Mouse (Mus musculus) intestine, embryonic 16.5 days (tissue): ENCODE results near the gene Rhox2e. TPM values are rescaled to one million over a fixed set of nuclear protein-coding genes. Genes with fewer than 3 reads are reported as not detected.
"Not testable (repeated sequence)": the region's sequence is repeated elsewhere in the genome, so short reads cannot be mapped to it uniquely, and the experiment has no call there.

Experiments
- ATAC-seq: fragments of 200-750 bp; cut with Nextera tagmentation; 2 replicates; pipeline ENCODE4 v1.8.0; 2017; ENCODE audit warnings: moderate TSS enrichment, moderate library complexity
- H3K27ac ChIP-seq: fragments of 300-500 bp; sonication (generic); 2 replicates; pipeline ENCODE4 v1.5.1; 2014; ENCODE audit warnings: mild to moderate bottlenecking, low read length
- H3K27me3 ChIP-seq: fragments of 300-500 bp; sonication (generic); replicated peaks from 2 replicates; pipeline ENCODE4 v1.6.1; 2014; ENCODE audit warnings: low read length, control low read depth, mixed read lengths; ENCODE audit not compliant: control insufficient read depth, insufficient read depth
- H3K36me3 ChIP-seq: fragments of 300-500 bp; sonication (generic); 2 replicates; pipeline ENCODE4 v1.6.1; 2014; ENCODE audit warnings: low read length, control low read depth; ENCODE audit not compliant: control insufficient read depth, insufficient read depth
- H3K4me1 ChIP-seq: fragments of 300-500 bp; sonication (generic); 2 replicates; pipeline ENCODE4 v1.6.1; 2014; ENCODE audit warnings: low read length, control low read depth, mixed read lengths; ENCODE audit not compliant: control insufficient read depth, insufficient read depth
- H3K4me2 ChIP-seq: fragments of 300-500 bp; sonication (generic); 2 replicates; pipeline ENCODE4 v1.6.1; 2014; ENCODE audit warnings: low read depth, low read length, control low read depth
- H3K4me3 ChIP-seq: fragments of 300-500 bp; sonication (generic); 2 replicates; pipeline ENCODE4 v1.5.1; 2014; ENCODE audit warnings: mild to moderate bottlenecking, low read length
- H3K9ac ChIP-seq: fragments of 300-500 bp; sonication (generic); 2 replicates; pipeline ENCODE4 v1.6.1; 2014; ENCODE audit warnings: low read depth, low read length
- H3K9me3 ChIP-seq: fragments of 300-500 bp; sonication (generic); 2 replicates; pipeline ENCODE4 v1.6.1; 2016; ENCODE audit warnings: low read length, control low read depth; ENCODE audit not compliant: control insufficient read depth
- WGBS: fragments of 180-500 bp; shearing (Covaris S2); extraction: QIAGEN DNeasy Blood & Tissue Kit; methylation state at CpG from one replicate; pipeline ENCODE4 v1.1.7; 2014; 5-methylcytosine and 5-hydroxymethylcytosine counted together
- polyA plus RNA-seq: library from polyadenylated mRNA; unstranded; fragments of >200 nt; fragmentation: Nextera tagmentation; extraction: Ambion mirVana; gene quantifications from 2 replicates; pipeline ENCODE4 v1.2.1, GENCODE M21; 2015

Rhox2e gene
- polyA plus RNA-seq, result not detected in 2 replicates

DNA sequence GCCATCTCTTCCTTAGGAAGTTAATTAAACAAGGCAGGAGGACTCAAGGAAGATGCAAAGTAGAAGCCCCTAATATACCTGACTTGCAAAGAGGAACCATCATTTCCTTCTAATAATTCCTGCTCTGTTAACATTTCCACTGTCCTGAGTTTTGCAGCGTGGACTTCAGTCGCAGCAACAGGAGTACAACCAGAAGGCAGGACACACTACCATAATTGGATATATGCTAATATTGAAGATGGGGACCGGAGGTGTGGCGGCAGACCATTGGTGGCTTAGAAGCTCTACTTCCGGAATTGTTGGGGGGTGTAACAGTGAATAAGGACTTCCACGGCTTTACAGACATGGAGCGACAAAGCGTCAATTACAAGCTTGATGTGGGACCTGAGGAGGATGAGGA lies at the start of gene Rhox2e:
TSS of gene Rhox2e (plus strand) at position 301 of the 400 bp plus-strand sequence.
- ATAC-seq, H3K4me3 ChIP-seq, H3K4me1 ChIP-seq, H3K9me3 ChIP-seq, H3K9ac ChIP-seq, H3K27ac ChIP-seq, H3K27me3 ChIP-seq, H3K36me3 ChIP-seq, H3K4me2 ChIP-seq: not testable (repeated sequence)
- 93% methylated on average over 2 of the region's 8 CpGs for WGBS

DNA sequence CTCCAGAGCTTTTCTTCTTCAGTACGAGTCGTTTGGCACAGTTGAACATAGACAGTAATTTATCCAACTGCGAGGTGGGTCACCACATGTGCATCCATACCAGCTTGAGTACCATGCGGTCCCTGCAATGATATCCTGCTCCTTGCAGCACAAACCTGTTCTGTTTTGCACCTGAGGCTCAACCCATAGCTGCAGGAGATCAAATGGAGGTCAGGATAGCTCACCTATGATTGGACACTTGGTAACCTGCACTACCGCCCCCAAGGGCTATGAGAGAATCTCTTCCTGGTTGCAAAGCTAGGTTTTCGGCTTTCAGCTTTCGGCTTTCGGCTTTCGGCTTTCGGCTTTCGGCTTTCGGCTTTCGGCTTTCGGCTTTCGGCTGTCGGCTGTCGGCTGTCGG lies 16.2 kb upstream of the Rhox2e start, which contains the start of gene Rhox4d:
TSS of gene Rhox4d (plus strand) at position 301 of the 400 bp plus-strand sequence.
- H3K36me3 ChIP-seq, H3K4me2 ChIP-seq, H3K27me3 ChIP-seq, H3K4me1 ChIP-seq, H3K4me3 ChIP-seq, H3K27ac ChIP-seq, H3K9ac ChIP-seq, ATAC-seq, H3K9me3 ChIP-seq: not testable (repeated sequence)
- 94% methylated on average over 16 of the region's 18 CpGs for WGBS

DNA sequence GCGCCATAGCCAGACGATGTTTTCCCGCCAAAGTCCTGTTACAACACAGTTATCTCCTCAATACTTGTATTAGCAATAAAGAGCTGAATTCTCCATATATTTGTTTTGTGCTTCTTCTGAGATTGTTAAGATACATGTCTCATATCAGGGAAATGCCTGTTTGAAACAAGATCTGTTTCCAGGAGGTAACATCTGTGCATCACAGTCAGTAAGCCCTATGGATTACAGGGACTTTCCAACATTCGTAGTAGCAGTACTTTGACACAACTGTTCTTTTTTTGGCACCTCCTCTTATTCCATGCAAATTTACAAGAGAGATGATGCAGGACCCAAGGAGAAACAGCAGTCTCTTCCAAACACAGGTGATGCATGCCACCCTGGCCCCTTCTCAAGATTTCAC lies 11.5 kb downstream of the Rhox2e start, which contains the start of gene Rhox3e:
TSS of gene Rhox3e (plus strand) at position 301 of the 400 bp plus-strand sequence.
- WGBS, result 60% methylated on average over 1 of the region's 4 CpGs
- H3K9me3 ChIP-seq, H3K9ac ChIP-seq, H3K27ac ChIP-seq, H3K4me1 ChIP-seq, H3K4me2 ChIP-seq, H3K36me3 ChIP-seq, H3K4me3 ChIP-seq, ATAC-seq, H3K27me3 ChIP-seq: not testable (repeated sequence)

DNA sequence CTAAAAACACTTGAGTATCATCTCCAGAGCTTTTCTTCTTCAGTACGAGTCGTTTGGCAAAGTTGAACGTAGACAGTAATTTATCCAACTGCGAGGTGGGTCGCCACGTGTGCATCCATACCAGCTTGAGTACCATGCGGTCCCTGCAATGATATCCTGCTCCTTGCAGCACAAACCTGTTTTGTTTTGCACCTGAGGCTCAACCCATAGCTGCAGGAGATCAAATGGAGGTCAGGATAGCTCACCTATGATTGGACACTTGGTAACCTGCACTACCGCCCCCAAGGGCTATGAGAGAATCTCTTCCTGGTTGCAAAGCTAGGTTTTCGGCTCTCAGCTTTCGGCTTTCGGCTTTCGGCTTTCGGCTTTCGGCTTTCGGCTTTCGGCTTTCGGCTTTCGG lies 26.9 kb downstream of the Rhox2e start, which contains the start of gene Rhox4e:
TSS of gene Rhox4e (plus strand) at position 301 of the 400 bp plus-strand sequence.
- H3K4me2 ChIP-seq, ATAC-seq, H3K9me3 ChIP-seq, H3K4me1 ChIP-seq, H3K27ac ChIP-seq, H3K27me3 ChIP-seq, H3K4me3 ChIP-seq, H3K9ac ChIP-seq, H3K36me3 ChIP-seq: not testable (repeated sequence)
- 94% methylated on average over 10 of the region's 18 CpGs for WGBS

DNA sequence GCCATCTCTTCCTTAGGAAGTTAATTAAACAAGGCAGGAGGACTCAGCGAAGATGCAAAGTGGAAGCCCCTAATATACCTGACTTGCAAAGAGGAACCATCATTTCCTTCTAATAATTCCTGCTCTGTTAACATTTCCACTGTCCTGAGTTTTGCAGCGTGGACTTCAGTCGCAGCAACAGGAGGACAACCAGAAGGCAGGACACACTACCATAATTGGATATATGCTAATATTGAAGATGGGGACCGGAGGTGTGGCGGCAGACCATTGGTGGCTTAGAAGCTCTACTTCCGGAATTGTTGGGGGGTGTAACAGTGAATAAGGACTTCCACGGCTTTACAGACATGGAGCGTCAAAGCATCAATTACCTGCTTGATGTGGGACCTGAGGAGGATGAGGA lies 40.9 kb downstream of the Rhox2e start, which contains the start of gene Rhox2f:
TSS of gene Rhox2f (plus strand) at position 301 of the 400 bp plus-strand sequence.
- not testable (repeated sequence) for ATAC-seq, H3K4me1 ChIP-seq, H3K9ac ChIP-seq, H3K27me3 ChIP-seq, H3K4me2 ChIP-seq, H3K4me3 ChIP-seq, H3K36me3 ChIP-seq, H3K9me3 ChIP-seq, H3K27ac ChIP-seq
- 97% methylated on average over 7 of the region's 8 CpGs for WGBS

DNA sequence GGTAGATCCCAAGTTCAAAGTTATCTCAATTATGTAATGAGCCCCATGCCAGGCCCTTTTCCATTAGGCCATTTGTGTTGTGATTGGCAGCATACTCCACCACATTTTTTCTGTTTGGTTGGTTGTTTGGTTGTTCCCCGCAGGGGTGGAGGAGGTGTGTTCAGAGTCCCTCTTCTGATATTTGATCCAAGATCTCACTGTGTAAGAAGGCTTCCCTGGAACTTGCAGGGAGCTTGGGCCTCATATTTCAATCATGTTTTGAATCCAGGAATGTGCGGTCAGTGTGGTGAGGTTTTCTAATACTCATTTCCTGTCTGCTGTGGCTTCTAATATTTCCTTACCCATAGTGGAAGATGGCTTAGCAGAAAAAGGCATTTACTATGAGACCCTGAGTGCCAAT lies 42.4 kb downstream of the Rhox2e start:
- not testable (repeated sequence) for H3K9me3 ChIP-seq, H3K4me3 ChIP-seq, ATAC-seq, H3K27me3 ChIP-seq, H3K27ac ChIP-seq, H3K4me1 ChIP-seq, H3K4me2 ChIP-seq, H3K9ac ChIP-seq, H3K36me3 ChIP-seq
- WGBS, result 70% methylated on average over 2 of the region's 2 CpGs

DNA sequence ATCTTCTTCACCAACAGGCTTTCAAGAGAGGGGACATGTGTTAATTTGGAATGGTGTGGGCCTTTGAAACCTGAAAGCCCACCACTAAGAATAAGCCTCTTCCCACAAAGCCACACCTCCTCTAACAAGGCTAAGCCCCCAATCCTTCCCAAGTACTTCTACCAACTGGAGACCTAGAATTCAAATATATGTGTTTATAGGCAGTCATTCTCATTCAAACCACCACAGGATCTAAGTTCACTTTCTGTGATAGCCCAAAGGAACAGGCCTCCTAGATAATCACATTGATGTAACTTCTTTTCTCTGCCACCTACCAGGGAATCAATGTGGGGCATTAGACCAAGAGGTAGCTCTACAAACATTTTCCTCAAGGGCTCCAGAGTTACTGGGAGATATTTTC lies 50.4 kb downstream of the Rhox2e start, which contains the start of gene Rhox3f:
TSS of gene Rhox3f (plus strand) at position 301 of the 400 bp plus-strand sequence.
- H3K9ac ChIP-seq, H3K36me3 ChIP-seq, H3K4me3 ChIP-seq, H3K4me1 ChIP-seq, ATAC-seq, H3K27me3 ChIP-seq, H3K9me3 ChIP-seq, H3K27ac ChIP-seq, H3K4me2 ChIP-seq: not testable (repeated sequence)

Other genes starting within 250 kb of the Rhox2e start
- not detected in 2 replicates for gene Rhox3a2, start 150.4 kb upstream of the Rhox2e start, polyA plus RNA-seq
- gene Rhox4a2, start 139.6 kb upstream of the Rhox2e start, polyA plus RNA-seq, result not detected in 2 replicates
- not detected in 2 replicates for gene Rhox2b, start 118.4 kb upstream of the Rhox2e start, polyA plus RNA-seq
- not detected in 2 replicates for gene Rhox4b, start 98.0 kb upstream of the Rhox2e start, polyA plus RNA-seq
- gene Rhox2c, start 76.8 kb upstream of the Rhox2e start, polyA plus RNA-seq, result not detected in 2 replicates
- not detected in 2 replicates for gene Rhox3c, start 71.9 kb upstream of the Rhox2e start, polyA plus RNA-seq
- not detected in 2 replicates for gene Rhox4c, start 50.1 kb upstream of the Rhox2e start, polyA plus RNA-seq
- not detected in 2 replicates for gene Rhox2d, start 37.0 kb upstream of the Rhox2e start, polyA plus RNA-seq
- gene Rhox4d, start 16.1 kb upstream of the Rhox2e start, polyA plus RNA-seq, result not detected in 2 replicates
- not detected in 2 replicates for gene Rhox3e, start 11.6 kb downstream of the Rhox2e start, polyA plus RNA-seq
- not detected in 2 replicates for gene Rhox4e, start 27.0 kb downstream of the Rhox2e start, polyA plus RNA-seq
- not detected in 2 replicates for gene Rhox2f, start 41.0 kb downstream of the Rhox2e start, polyA plus RNA-seq
- not detected in 2 replicates for gene Rhox3f, start 50.5 kb downstream of the Rhox2e start, polyA plus RNA-seq
- not detected in 2 replicates for gene Rhox4f, start 77.3 kb downstream of the Rhox2e start, polyA plus RNA-seq
- not detected in 2 replicates for gene Rhox3g, start 98.2 kb downstream of the Rhox2e start, polyA plus RNA-seq
- not detected in 2 replicates for gene Rhox2g, start 113.0 kb downstream of the Rhox2e start, polyA plus RNA-seq
- gene Rhox4g, start 120.9 kb downstream of the Rhox2e start, polyA plus RNA-seq, result not detected in 2 replicates
- gene Rhox3h, start 138.3 kb downstream of the Rhox2e start, polyA plus RNA-seq, result not detected in 2 replicates
- not detected in 2 replicates for gene Rhox2h, start 142.8 kb downstream of the Rhox2e start, polyA plus RNA-seq